Mouse (Mus musculus) limb, embryonic 13.5 days (tissue): ENCODE data around the gene Pgbd5. TPM values are rescaled to one million over a fixed set of nuclear protein-coding genes. Genes with fewer than 3 reads are reported as not detected.
A peak's percentile ranks its signal among the peaks of the same experiment; 100 is the strongest.
"Not testable (repeated sequence)": the region's sequence is repeated elsewhere in the genome, so short reads cannot be mapped to it uniquely, and the experiment has no call there.

Experiments used
- ATAC-seq: fragments of 200-750 bp; cut with Nextera tagmentation; 2 replicates; pipeline ENCODE4 v1.8.0; 2017; ENCODE audit warnings: low read depth, moderate number of reproducible peaks, moderate TSS enrichment; ENCODE audit not compliant: low FRiP score
- H3K27ac ChIP-seq: fragments of 300-500 bp; sonication (generic); 2 replicates; pipeline ENCODE4 v1.5.1; 2015; ENCODE audit warnings: inconsistent platforms, mild to moderate bottlenecking, moderate library complexity
- H3K27me3 ChIP-seq: fragments of 300-500 bp; sonication (generic); 2 replicates; pipeline ENCODE4 v1.6.1; 2015; ENCODE audit warnings: mild to moderate bottlenecking, inconsistent platforms
- H3K36me3 ChIP-seq: fragments of 300-500 bp; sonication (generic); 2 replicates; pipeline ENCODE4 v1.6.1; 2015; ENCODE audit warnings: inconsistent platforms, mild to moderate bottlenecking, moderate library complexity
- H3K4me1 ChIP-seq: fragments of 300-500 bp; sonication (generic); 2 replicates; pipeline ENCODE4 v1.6.1; 2015; ENCODE audit warnings: inconsistent platforms
- H3K4me2 ChIP-seq: fragments of 300-500 bp; sonication (generic); replicated peaks from 2 replicates; pipeline ENCODE4 v1.6.1; 2015; ENCODE audit warnings: inconsistent platforms, mild to moderate bottlenecking, moderate library complexity
- H3K4me3 ChIP-seq: fragments of 300-500 bp; sonication (generic); 2 replicates; pipeline ENCODE4 v1.5.1; 2015; ENCODE audit warnings: moderate library complexity, mild to moderate bottlenecking, inconsistent platforms
- H3K9ac ChIP-seq: fragments of 300-500 bp; sonication (generic); 2 replicates; pipeline ENCODE4 v1.6.1; 2015; ENCODE audit warnings: mild to moderate bottlenecking, inconsistent platforms
- H3K9me3 ChIP-seq: fragments of 300-500 bp; sonication (generic); 2 replicates; pipeline ENCODE4 v1.6.1; 2016; ENCODE audit warnings: inconsistent platforms
- WGBS: fragments of 180-500 bp; shearing (Covaris S2); methylation state at CpG from one replicate; pipeline ENCODE4 v1.1.7; 2015; 5-methylcytosine and 5-hydroxymethylcytosine counted together
- polyA plus RNA-seq: library from polyadenylated mRNA; unstranded; fragments of >200 nt; fragmentation: Nextera tagmentation; extraction: Ambion mirVana; gene quantifications from 2 replicates; pipeline ENCODE4 v1.2.1, GENCODE M21; 2015

Pgbd5 gene
- polyA plus RNA-seq, 1 experiment from 2014 or later = 3.0 TPM

DNA sequence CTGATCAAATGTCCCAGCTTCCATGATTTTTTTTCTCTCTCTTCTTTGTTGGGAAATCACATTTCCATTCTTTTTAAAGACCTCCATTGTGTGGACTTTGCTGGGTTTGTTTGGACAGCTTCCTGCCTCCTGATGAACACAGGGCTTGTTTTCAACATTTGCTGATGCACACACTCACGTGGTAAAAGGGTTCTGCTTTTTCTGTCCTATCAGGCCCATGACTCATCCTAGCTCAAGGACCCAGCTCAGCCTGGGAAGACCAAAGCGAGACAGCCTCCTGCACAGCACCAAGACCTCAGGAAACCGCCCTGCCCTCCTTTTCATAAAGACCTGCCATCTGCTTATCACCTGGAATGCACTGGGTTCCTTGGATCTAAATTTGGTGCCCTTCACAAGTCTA lies 15.9 kb upstream of the Pgbd5 start:
- no peak for ATAC-seq
- 57% methylated on average over 3 of the region's 3 CpGs for WGBS
- Histone ChIP-seq H3K4me1 (no peaks in the 10 kb centered on the region), H3K4me3 (no peak overlapping the region), H3K36me3 (no peaks in the 10 kb centered on the region), H3K9ac (no peak overlapping the region), H3K27ac (no peak overlapping the region), H3K4me2 (no peak overlapping the region), H3K9me3 (no peaks in the 10 kb centered on the region; the same call in 1 of the 2 replicates), H3K27me3 (peaks cover 7% of the 10 kb centered on the region)

DNA sequence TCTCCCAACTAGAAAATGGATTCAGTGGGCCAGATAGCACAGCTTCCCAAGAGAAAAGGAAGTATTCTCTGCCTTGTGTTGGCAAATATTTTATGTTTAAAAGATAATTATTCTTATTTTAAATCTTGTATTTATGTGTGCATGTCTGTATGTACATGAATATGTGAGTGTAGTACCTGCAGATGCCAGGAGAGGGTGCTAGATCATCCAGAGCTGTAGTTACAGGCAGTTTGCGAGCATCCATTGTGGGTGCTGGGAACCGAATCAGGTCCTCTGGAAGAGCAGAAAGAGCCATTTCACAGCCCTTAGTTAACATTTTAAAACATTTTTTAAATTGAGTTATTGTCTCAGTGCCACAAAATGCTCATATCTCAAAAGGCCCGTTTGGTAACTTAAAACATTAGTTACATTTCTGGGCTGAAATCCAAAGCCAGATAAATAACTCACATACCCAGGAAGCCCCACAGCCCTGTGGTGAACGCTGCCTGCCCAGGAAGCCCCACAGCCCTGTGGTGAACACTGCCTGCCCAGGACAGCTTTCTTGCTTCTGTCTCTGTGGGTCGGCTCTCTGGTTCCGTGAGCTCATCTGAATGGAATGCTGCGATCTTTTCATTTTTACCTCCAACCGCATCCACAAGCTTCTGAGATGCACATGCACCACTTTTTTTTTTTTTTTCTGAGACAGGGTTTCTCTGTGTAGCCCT lies 10.9 kb upstream of the Pgbd5 start:
- WGBS = 84% methylated on average over 8 of the region's 8 CpGs
- no peak overlapping the region for H3K4me3 ChIP-seq
- no peaks in the 10 kb centered on the region for H3K4me1 ChIP-seq
- H3K27ac ChIP-seq = no peak overlapping the region
- H3K9me3 ChIP-seq = peaks cover 3% of the 10 kb centered on the region
- H3K9ac ChIP-seq = no peak overlapping the region
- no peaks in the 10 kb centered on the region for H3K27me3 ChIP-seq
- no peak for ATAC-seq
- H3K36me3 ChIP-seq = no peaks in the 10 kb centered on the region
- H3K4me2 ChIP-seq = no peak overlapping the region

DNA sequence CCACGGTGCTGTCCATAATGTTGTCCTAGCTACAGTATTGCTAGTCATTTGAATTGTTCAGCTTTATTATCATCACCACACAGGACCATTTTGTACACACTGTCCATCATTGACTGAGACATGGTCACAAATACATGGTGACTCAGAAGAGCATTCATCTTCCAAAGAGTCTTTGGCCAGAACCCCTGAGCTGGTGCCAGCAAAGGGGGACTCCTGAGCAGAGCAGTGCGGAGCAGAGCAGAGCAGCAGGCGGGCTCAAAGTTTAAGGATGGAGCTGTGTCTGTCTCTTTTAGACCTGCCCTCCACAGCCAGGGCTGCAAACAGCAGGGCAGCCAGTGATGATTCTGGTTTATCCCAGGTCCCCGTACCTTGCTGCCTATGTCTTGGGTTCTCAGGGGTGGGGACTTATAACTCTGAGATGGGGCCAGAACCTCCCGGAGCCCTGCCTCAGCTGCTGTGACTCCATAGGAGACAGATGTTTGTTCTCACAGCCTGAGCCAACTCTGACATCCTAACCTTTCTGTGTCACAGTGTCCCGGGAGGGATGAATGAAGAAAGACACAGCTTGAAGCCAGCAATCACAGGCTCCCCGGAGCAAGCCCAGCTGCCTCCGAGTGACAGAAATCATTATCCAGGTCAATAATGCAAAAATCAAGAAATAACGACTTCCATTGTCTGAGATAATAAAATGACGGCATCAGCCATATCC lies 9.7 kb upstream of the Pgbd5 start:
- H3K4me1 ChIP-seq = no peaks in the 10 kb centered on the region
- no peak overlapping the region for H3K27ac ChIP-seq
- no peaks in the 10 kb centered on the region for H3K27me3 ChIP-seq
- H3K4me2 ChIP-seq = no peak overlapping the region
- H3K4me3 ChIP-seq = no peak overlapping the region
- H3K9ac ChIP-seq = no peak overlapping the region
- H3K9me3 ChIP-seq = peaks cover 3% of the 10 kb centered on the region
- H3K36me3 ChIP-seq = no peaks in the 10 kb centered on the region
- 75% methylated on average over 10 of the region's 10 CpGs for WGBS
- ATAC-seq = no peak

DNA sequence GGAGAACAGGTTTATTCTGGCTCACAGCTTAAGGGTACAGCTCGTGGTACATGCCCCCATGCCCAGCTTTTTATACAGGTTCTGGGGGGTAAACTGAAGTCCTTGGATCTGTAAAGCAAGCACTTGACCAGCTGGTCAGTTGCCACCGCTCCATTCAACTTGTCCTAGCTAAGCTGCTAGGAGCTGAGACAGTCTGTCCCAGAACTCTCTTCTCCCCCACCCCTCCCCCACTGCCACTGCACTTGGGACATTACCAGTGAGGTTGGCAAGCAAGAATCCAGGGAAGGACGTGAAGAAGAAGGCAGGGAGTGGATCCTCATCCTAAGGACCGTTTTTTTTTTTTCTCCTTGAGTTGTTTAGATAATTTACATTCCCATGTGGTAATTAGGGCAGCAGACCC lies 2.7 kb downstream of the Pgbd5 start:
- Histone ChIP-seq H3K36me3 (no peaks in the 10 kb centered on the region), H3K4me2 (no peak overlapping the region), H3K4me3 (no peak overlapping the region), H3K27ac (no peak overlapping the region), H3K9me3 (no peaks in the 10 kb centered on the region), H3K27me3 (peaks cover 22% of the 10 kb centered on the region), H3K9ac (no peak overlapping the region), H3K4me1 (peaks cover 8% of the 10 kb centered on the region)
- WGBS = 15% methylated on average over 4 of the region's 4 CpGs
- ATAC-seq = no peak

DNA sequence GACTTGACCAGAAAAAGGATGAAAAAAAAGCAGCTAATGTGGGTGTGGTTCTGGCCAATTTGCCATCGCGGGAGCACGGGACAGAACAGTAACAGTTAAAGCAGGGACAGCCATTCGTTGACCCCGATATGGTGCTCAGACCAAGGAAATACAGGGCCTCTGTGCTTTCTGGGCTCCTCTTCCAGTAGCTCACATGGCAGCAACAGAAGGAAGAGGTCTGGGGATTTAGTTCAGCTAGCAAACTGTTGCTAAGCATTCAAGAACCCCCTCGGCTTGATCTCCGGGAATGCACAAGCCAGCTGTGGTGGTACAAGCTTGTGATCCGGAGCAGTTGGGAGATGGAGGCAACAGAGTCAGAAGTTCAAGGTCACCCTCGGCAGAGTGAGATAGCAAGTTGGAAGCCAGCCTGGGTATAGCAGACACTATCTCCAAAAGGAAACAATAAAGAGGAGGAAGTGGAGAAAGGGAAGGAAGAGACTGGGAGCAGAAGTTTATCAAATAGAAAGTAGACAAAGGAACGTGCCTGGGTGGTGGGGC lies 3.7 kb downstream of the Pgbd5 start:
- H3K36me3 ChIP-seq = no peaks in the 10 kb centered on the region
- no peak for ATAC-seq
- 73% methylated on average over 10 of the region's 10 CpGs for WGBS
- H3K9me3 ChIP-seq = no peaks in the 10 kb centered on the region
- no peak overlapping the region for H3K9ac ChIP-seq
- no peak overlapping the region for H3K4me2 ChIP-seq
- no peak overlapping the region for H3K4me3 ChIP-seq
- no peak overlapping the region for H3K27ac ChIP-seq
- H3K27me3 ChIP-seq = peaks cover 32% of the 10 kb centered on the region
- H3K4me1 ChIP-seq = peaks cover 8% of the 10 kb centered on the region

DNA sequence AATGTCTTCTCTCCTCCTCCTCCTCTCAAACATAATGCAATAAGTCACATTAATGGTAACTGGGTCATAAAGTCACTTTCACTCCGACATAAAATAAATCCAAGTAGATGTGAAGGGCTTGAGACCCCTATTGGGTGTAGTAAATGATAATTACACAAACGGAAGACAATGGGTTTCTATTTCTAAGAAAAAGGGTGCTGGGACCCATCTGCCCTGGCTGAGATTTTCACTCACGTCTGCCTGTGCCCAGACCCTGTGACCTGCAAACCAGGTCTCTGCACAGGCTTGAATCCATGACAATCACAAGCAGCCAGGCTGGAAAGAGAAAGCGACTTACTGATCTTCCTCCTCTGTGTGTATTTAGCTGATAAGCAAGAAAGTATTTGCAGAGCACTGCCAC lies 4.3 kb downstream of the Pgbd5 start:
- no peak overlapping the region for H3K9ac ChIP-seq
- H3K9me3 ChIP-seq = no peaks in the 10 kb centered on the region
- WGBS = 56% methylated on average over 4 of the region's 4 CpGs
- H3K27ac ChIP-seq = no peak overlapping the region
- peaks cover 35% of the 10 kb centered on the region for H3K27me3 ChIP-seq
- no peak overlapping the region for H3K4me2 ChIP-seq
- no peak overlapping the region for H3K4me3 ChIP-seq
- H3K4me1 ChIP-seq = peaks cover 8% of the 10 kb centered on the region
- no peaks in the 10 kb centered on the region for H3K36me3 ChIP-seq
- no peak for ATAC-seq

DNA sequence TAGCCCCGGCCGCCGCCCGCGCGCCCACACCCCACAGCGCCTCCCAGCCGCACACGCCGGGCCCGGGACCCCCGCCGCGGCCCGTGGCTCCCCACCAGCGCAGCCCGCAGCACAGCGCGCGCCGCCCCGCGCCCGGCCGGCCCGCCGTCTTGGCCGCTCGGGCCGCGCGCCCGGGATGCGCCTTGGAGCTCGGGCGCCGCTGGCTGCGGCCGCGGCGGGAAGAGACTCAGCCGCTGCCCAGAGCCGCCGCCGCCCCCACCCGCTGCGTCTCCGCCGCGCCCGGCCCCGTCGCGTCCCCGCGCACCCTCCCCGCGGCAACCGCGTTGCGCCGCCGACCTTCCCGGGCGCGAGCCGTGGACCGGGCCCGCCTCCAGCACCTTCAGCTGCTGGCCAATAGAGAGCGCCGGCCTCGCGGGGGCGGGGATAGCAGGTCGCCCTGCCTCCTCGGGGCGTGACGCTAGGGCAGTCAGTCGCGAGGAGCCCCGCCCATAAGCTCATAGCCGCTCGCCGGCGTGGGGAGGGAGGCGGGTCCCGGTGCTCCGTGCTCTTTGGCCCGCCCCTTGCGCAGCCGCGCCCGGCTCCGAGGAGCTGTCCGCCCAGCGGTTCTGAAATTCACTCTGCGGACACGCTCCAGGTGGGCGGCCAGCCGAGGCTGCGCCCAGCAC lies 5.2 kb downstream of the Pgbd5 start:
- Histone ChIP-seq H3K4me3 (peak overlapping the region; percentile 68), H3K4me2 (peak overlapping the region; percentile 99), H3K9ac (peak overlapping the region; percentile 72), H3K4me1 (peaks cover 16% of the 10 kb centered on the region), H3K27ac (no peak overlapping the region; the same call in 1 of the 2 replicates), H3K9me3 (no peaks in the 10 kb centered on the region), H3K27me3 (peaks cover 35% of the 10 kb centered on the region), H3K36me3 (no peaks in the 10 kb centered on the region)
- peak; percentile 98 for ATAC-seq
- whole genome bisulfite sequencing = 1% methylated on average over 60 of the region's 101 CpGs

DNA sequence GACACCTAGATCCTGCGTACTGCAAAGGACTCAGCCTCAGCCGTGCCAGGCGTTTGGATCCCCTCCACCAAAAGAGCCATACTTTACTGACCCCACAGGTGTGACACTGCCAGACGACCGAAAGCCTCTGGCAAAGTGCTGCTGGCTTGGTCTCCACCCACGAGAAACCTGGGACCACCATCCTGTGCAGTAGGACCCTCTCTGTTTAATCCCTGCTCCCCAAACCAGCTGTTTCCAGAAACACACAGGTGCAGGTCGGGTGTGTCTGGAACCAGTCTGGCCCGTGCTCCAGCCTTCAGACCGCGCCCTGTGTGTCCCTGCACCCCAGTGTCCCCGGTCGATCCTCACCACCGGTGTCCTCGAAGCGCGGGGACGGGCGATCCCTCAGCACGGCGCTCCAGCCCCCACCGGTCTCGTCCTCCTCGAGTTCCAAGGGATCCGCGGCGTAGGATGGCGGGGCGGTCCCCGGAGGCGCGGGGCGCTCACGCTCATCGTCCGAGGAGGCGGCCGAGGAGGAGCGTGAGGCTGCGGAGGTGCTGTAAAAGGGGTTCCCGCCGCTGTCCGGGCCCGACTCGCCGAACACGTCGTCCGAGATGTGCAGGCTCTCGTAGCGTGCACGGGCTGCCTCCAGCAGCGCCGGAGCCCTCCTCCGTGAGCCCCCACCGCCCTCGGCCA lies 5.9 kb downstream of the Pgbd5 start:
- H3K4me1 ChIP-seq = peaks cover 18% of the 10 kb centered on the region
- peak overlapping the region; percentile 68 for H3K4me3 ChIP-seq
- H3K27me3 ChIP-seq = peaks cover 35% of the 10 kb centered on the region
- H3K9me3 ChIP-seq = no peaks in the 10 kb centered on the region
- H3K9ac ChIP-seq = peak overlapping the region; percentile 72
- no peak overlapping the region; the same call in 1 of the 2 replicates for H3K27ac ChIP-seq
- 1% methylated on average over 54 of the region's 56 CpGs for WGBS
- H3K4me2 ChIP-seq = peak overlapping the region; percentile 99
- H3K36me3 ChIP-seq = no peaks in the 10 kb centered on the region
- no peak; the same call in 1 of the 2 replicates for ATAC-seq

DNA sequence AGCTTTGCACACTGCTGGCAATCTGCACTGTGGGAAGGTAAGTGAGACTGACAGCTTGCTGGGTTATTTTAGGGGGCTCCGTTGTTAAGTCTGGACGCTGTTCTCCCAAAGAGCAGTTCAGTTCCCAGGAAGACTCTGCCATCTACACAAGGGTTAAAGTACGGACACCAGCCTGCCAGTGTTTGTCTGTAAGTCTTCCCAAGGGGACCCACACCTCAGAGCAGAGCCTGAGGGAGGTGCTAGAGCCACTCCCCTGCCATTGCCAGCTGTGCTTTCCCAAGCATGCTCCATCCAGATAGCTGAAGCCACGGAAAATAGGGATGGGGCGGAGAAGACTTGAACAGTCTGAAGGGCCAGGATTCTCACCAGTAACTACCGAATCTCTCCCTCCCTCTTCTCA lies 8.6 kb downstream of the Pgbd5 start:
- WGBS = 49% methylated on average over 6 of the region's 6 CpGs
- Histone ChIP-seq H3K36me3 (no peaks in the 10 kb centered on the region), H3K4me3 (no peak overlapping the region), H3K27me3 (peaks cover 37% of the 10 kb centered on the region), H3K27ac (no peak overlapping the region), H3K9me3 (no peaks in the 10 kb centered on the region), H3K9ac (no peak overlapping the region), H3K4me1 (peaks cover 18% of the 10 kb centered on the region), H3K4me2 (no peak overlapping the region)
- ATAC-seq = no peak

DNA sequence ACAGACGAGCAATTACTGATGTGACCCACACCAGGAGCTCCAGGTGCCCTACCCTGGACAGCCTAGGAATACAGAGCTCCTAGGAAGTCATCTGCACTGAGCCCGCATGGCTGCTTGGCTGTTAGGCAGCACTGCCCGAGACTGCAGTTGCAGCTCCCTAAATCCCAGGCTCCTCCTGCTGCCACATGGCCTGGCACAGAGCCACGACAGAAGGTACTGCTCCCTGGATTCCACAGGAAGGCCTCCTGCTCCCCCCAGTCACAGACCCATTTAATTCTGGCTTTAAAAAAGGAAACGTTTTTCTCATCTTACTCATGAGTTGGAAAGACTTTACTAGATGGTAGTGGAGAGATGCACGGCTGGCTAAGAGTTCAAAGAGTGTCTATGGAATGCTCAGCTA lies 10.0 kb downstream of the Pgbd5 start:
- Histone ChIP-seq H3K9me3 (no peaks in the 10 kb centered on the region), H3K4me1 (peaks cover 18% of the 10 kb centered on the region), H3K36me3 (no peaks in the 10 kb centered on the region), H3K9ac (no peak overlapping the region), H3K27me3 (peaks cover 37% of the 10 kb centered on the region), H3K27ac (no peak overlapping the region), H3K4me3 (no peak overlapping the region), H3K4me2 (peak overlapping the region; percentile 4; the same call in 1 of the 2 replicates)
- no peak for ATAC-seq
- 33% methylated on average over 6 of the region's 6 CpGs for WGBS

DNA sequence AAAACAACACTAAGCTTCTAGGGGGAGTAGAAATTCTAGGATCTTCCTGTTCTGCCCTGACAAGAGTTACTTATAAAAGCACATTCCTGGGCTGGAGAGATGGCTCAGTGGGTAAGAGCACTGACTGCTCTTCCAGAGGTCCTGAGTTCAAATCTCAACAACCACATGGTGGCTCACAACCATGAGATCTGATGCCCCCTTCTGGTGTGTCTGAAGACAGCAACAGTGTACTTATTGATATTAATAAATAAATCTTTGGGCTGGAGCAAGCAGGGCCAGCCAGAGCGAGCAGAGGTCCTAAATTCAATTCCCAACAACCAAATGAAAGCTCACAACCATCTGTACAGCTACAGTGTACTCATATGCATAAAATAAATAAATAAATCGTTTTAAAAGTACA lies 10.7 kb downstream of the Pgbd5 start:
- H3K27ac ChIP-seq, H3K9ac ChIP-seq, H3K36me3 ChIP-seq, H3K9me3 ChIP-seq, H3K4me3 ChIP-seq, H3K4me2 ChIP-seq, ATAC-seq: not testable (repeated sequence)
- 50% methylated on average over 2 of the region's 2 CpGs for WGBS
- peaks cover 18% of the 10 kb centered on the region for H3K4me1 ChIP-seq
- peaks cover 35% of the 10 kb centered on the region for H3K27me3 ChIP-seq
